Mouse (Mus musculus): ENCODE data around the gene Kcns1.

GRCm38 (mm10) chr2:164167752-164168570 lies 3.0 kb downstream of the Kcns1 start:
- TF ChIP-seq CTCF (IDR thresholded peaks at IDR 0.05; ENCODE audit: control insufficient read depth, insufficient read depth, low read length) (no peak), POLR2A (IDR thresholded peaks at IDR 0.05; ENCODE audit: borderline replicate concordance, control insufficient read depth, low read depth, low read length) (no peak)
